Mouse (Mus musculus) heart, embryonic 16.5 days (tissue): Measurements from ENCODE around the gene Apol9a. TPM values are rescaled to one million over a fixed set of nuclear protein-coding genes. Genes with fewer than 3 reads are reported as not detected.

ENCODE experiments used
- ATAC-seq: fragments of 200-750 bp; cut with Nextera tagmentation; replicated peaks from 2 replicates; pipeline ENCODE4 v1.8.0; 2017; ENCODE audit warnings: moderate number of reproducible peaks; ENCODE audit not compliant: insufficient read depth, low FRiP score; ENCODE audit errors: extremely low read depth
- H3K27ac ChIP-seq: fragments of 300-500 bp; sonication (generic); 2 replicates; pipeline ENCODE4 v1.5.1; 2014; ENCODE audit warnings: mild to moderate bottlenecking, low read length, control low read depth, moderate library complexity
- H3K27me3 ChIP-seq: fragments of 300-500 bp; sonication (generic); 2 replicates; pipeline ENCODE4 v1.6.1; 2014; ENCODE audit warnings: low read length, mixed read lengths; ENCODE audit not compliant: control insufficient read depth, insufficient read depth
- H3K36me3 ChIP-seq: fragments of 300-500 bp; sonication (generic); 2 replicates; pipeline ENCODE4 v1.6.1; 2014; ENCODE audit not compliant: control insufficient read depth, insufficient read depth
- H3K4me1 ChIP-seq: fragments of 300-500 bp; sonication (generic); 2 replicates; pipeline ENCODE4 v1.6.1; 2014; ENCODE audit warnings: low read length, mixed read lengths; ENCODE audit not compliant: control insufficient read depth, insufficient read depth
- H3K4me2 ChIP-seq: fragments of 300-500 bp; sonication (generic); 2 replicates; pipeline ENCODE4 v1.6.1; 2014; ENCODE audit warnings: low read depth, mild to moderate bottlenecking, control low read depth, low read length
- H3K4me3 ChIP-seq: fragments of 300-500 bp; sonication (generic); 2 replicates; pipeline ENCODE4 v1.5.1; 2014; ENCODE audit warnings: mild to moderate bottlenecking, control low read depth, low read length
- H3K9ac ChIP-seq: fragments of 300-500 bp; sonication (generic); 2 replicates; pipeline ENCODE4 v1.6.1; 2014; ENCODE audit warnings: low read length, control low read depth
- H3K9me3 ChIP-seq: fragments of 300-500 bp; sonication (generic); replicated peaks from 2 replicates; pipeline ENCODE4 v1.6.1; 2016; ENCODE audit warnings: low read length; ENCODE audit not compliant: control insufficient read depth
- WGBS: fragments of 180-500 bp; shearing (Covaris S2); extraction: QIAGEN DNeasy Blood & Tissue Kit; methylation state at CpG from one replicate; pipeline ENCODE4 v1.1.7; 2014; 5-methylcytosine and 5-hydroxymethylcytosine counted together
- polyA plus RNA-seq: library from polyadenylated mRNA; unstranded; fragments of >200 nt; fragmentation: Nextera tagmentation; extraction: Ambion mirVana; gene quantifications from 2 replicates; pipeline ENCODE4 v1.2.1, GENCODE M21; 2015

Apol9a gene
- polyA plus RNA-seq, 1 experiment from 2014 or later = 0.64 TPM

DNA sequence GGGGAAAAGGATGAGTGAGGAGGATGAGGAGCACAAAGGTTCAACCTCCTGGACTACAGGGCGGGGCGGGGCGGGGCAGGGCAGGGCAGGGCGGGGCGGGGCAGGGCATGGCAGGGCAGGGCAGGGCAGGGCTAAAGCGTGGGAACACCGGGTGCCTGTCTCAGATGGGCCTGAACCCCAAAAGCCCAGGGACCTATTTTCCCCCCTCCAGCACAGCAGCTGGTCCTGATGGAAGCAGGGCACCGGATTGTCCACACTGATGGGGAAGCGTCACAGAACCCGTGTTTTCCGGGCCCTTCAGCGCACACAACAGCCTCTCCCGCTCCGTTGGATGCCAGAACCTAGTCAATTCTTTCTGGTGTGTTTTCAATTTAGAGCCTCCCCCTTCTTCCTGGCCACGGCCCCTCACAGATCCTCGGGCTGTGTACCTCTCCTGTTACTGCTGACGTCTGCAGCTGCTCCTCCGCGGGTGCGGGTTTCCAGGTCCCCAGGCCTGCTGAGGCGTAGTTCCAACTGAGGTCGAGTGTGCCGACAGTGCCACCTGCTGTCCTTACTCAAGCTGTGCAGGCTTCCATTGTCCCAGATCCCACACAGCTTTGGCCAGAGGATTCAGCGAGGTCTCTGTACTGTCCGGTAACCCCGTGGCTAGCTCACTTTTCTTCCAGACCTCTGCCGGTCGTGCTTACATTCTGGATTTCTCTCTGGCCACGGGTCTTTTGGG is 52.5 kb downstream of the Apol9a start:
- Histone ChIP-seq H3K4me1 (peaks cover 37% of the 10 kb centered on the region), H3K4me3 (peak overlapping the region; percentile 39), H3K9me3 (no peaks in the 10 kb centered on the region), H3K27me3 (no peaks in the 10 kb centered on the region), H3K27ac (peak overlapping the region; percentile 16; the same call in 1 of the 2 replicates), H3K4me2 (peak overlapping the region; percentile 65), H3K9ac (peak overlapping the region; percentile 68), H3K36me3 (no peaks in the 10 kb centered on the region)
- WGBS = 13% methylated on average over 29 of the region's 29 CpGs
- ATAC-seq = peak; percentile 79

DNA sequence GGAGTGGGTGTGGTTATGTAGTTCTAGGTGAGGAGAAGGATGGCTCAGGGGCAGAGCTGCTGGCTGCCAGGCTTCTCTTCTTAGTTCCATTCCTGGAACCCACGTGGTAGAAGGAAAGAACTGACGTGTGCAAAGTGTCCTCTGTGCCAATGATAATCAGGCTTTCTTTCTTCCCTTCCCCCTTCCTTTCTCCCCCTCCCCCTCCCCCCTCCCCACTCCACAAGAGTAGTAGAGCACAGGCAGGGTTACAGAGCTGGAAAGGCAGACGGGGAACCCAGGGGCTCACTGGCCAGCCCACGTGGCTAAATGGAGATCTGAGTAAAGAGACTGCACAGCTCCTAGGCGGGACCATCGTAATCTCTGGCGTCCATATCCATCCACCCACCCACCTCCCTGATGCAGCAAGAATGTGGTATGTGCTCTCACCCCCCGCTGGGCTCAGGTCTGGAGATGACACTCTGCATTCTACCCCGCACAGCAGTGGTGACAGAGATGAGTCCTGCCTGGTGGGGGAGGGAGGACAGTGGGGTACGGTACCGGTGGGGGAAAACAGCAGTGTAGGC is 54.6 kb downstream of the Apol9a start:
- WGBS = 5% methylated on average over 11 of the region's 11 CpGs

DNA sequence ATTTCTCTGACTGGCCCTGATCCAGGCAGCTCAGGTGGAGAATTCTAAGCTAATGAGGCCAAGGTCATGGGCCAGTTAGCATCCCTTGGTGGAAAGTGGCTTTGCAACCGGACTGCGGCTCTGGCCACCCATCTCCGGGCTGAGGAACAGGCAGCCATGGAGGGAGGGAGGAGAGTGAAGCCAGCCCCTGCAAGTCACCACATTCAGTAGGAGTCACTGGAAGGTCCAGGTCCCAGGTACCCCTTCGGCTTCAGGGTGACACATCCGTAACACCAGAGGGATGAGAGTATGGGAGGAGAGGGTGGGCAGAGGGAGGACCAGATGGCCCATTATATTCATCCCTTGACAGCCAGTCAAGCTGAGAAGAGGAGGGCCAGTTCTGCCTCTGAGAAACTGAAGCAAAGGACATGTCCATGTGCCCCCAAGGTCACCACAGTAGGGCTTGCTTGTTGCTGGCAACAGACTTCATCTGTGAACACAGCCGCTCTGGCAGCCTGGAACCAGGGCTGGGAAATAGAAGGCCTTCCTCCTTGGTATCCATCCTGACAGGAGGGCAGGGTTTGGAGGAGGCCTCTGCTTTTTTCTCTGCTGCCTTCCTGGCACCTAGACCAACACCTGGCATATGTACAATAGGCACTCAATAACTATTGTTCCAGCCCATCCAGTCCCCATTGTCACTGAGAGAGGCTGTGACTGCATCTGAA is 55.9 kb downstream of the Apol9a start:
- ATAC-seq = no peak
- peak overlapping the region; percentile 34 for H3K9ac ChIP-seq
- peak overlapping the region; percentile 74 for H3K27ac ChIP-seq
- H3K9me3 ChIP-seq = no peaks in the 10 kb centered on the region
- WGBS = 57% methylated on average over 6 of the region's 6 CpGs
- H3K27me3 ChIP-seq = no peaks in the 10 kb centered on the region
- H3K4me1 ChIP-seq = peaks cover 37% of the 10 kb centered on the region
- peak overlapping the region; percentile 16; the same call in 1 of the 2 replicates for H3K4me2 ChIP-seq
- H3K36me3 ChIP-seq = no peaks in the 10 kb centered on the region
- no peak overlapping the region for H3K4me3 ChIP-seq

More for the DNA sequence above, 54.6 kb downstream of the Apol9a start:
- peak overlapping the region; percentile 30; the same call in 1 of the 2 replicates for H3K27ac ChIP-seq
- H3K4me1 ChIP-seq = peaks cover 37% of the 10 kb centered on the region
- no peaks in the 10 kb centered on the region for H3K9me3 ChIP-seq
- peak; percentile 58 for ATAC-seq
- H3K27me3 ChIP-seq = no peaks in the 10 kb centered on the region
- H3K36me3 ChIP-seq = no peaks in the 10 kb centered on the region
- 0 out of 2 replicates have a peak overlapping the region, but pooled peaks have one; percentile 9 for H3K9ac ChIP-seq
- H3K4me2 ChIP-seq = peak overlapping the region; percentile 37
- H3K4me3 ChIP-seq = peak overlapping the region; percentile 2

DNA sequence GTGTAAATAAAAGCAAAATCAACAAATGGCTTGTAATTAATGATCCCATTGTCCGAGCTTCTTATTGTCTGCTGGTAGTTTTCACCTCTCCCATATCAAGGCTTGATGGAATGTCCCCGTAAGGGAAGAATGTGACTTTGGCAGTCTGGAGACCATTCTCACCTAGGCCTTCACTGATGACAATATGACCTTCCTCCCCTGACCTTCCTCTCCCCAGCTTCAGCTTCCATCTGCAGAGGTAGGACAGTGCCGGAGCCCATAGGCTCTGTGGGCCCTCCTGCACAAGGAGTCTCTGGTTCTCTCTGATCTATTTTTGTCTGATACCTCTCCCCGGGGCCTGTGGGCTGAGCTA is 56.5 kb downstream of the Apol9a start:
- H3K36me3 ChIP-seq = no peaks in the 10 kb centered on the region
- peak overlapping the region; percentile 74 for H3K27ac ChIP-seq
- no peaks in the 10 kb centered on the region for H3K27me3 ChIP-seq
- peak overlapping the region; percentile 34 for H3K9ac ChIP-seq
- H3K9me3 ChIP-seq = no peaks in the 10 kb centered on the region
- H3K4me1 ChIP-seq = peaks cover 37% of the 10 kb centered on the region
- WGBS = 43% methylated on average over 4 of the region's 4 CpGs
- H3K4me3 ChIP-seq = no peak overlapping the region
- peak overlapping the region; percentile 16; the same call in 1 of the 2 replicates for H3K4me2 ChIP-seq
- ATAC-seq = no peak

Other genes with a start within 250 kb of the Apol9a start
- gene Rbfox2, start 104.1 kb downstream of the Apol9a start, polyA plus RNA-seq = 61.8 and 64.7 TPM in 2 replicates
- 0.19 and 0.39 TPM in 2 replicates for gene Apol7a, start 12.0 kb downstream of the Apol9a start, polyA plus RNA-seq
- gene Apol7b, start 36.4 kb upstream of the Apol9a start, polyA plus RNA-seq = not detected in 2 replicates
- 0.12 TPM in 1 of 2 replicates, not detected in the other for gene Apol10a, start 65.9 kb upstream of the Apol9a start, polyA plus RNA-seq
- gene Apol11a, start 97.1 kb upstream of the Apol9a start, polyA plus RNA-seq = not detected in 2 replicates
- 0.10 and 0.21 TPM in 2 replicates for gene Apol7c, start 122.2 kb upstream of the Apol9a start, polyA plus RNA-seq
- gene 1700025B11Rik, start 150.8 kb upstream of the Apol9a start, polyA plus RNA-seq = not detected in 2 replicates
- gene Apol10b, start 185.0 kb upstream of the Apol9a start, polyA plus RNA-seq = 0.09 and 0.16 TPM in 2 replicates
- gene Gm36245, start 188.1 kb upstream of the Apol9a start, polyA plus RNA-seq = not detected in 2 replicates
- 0.25 and 0.33 TPM in 2 replicates for gene Apol11b, start 232.2 kb upstream of the Apol9a start, polyA plus RNA-seq